Mouse (Mus musculus): ENCODE results near the gene Pheta1.

The Pheta1 gene

DNA sequence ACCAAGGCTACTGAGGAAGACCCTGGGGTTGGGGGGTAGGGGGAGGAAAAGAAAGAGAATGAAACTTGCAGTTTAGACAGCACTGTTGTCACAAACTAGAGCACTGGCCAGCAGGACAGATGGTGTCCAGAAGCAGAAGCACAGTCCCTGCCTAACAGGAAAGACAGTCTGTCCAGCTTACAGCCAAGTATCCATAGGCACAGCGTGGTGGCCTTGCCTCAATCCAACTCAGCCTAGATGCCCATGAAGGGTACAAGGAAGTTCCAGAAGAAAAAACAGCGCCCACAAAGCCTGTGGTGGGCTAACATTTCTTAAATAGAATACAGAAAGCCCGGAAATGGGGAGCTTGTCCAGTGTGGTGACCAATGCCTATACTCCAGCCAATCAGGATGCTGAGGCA is 23.2 kb upstream of the Pheta1 start:
- no peak for DNase-seq (ENCODE audit: low spot score)

DNA sequence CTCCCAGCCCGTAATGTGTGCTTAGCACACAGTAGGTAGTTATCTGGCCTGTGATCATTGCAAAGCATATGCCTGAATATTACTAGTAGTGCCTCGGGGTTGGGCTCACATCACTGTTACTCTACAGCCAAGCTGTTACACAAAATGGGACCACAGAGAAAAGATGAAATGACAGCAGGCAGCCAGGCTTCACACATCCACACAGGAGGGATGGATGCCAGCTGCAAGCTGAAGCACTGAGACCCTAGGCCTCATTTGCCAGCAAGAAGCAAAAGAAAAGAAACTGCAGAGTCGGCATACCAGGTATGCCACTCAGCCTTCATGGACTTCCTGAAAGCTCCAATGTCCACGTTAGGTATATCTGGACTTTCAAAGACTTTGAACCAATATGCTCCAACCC is 20.9 kb upstream of the Pheta1 start:
- no peak for DNase-seq (ENCODE audit: low spot score)

DNA sequence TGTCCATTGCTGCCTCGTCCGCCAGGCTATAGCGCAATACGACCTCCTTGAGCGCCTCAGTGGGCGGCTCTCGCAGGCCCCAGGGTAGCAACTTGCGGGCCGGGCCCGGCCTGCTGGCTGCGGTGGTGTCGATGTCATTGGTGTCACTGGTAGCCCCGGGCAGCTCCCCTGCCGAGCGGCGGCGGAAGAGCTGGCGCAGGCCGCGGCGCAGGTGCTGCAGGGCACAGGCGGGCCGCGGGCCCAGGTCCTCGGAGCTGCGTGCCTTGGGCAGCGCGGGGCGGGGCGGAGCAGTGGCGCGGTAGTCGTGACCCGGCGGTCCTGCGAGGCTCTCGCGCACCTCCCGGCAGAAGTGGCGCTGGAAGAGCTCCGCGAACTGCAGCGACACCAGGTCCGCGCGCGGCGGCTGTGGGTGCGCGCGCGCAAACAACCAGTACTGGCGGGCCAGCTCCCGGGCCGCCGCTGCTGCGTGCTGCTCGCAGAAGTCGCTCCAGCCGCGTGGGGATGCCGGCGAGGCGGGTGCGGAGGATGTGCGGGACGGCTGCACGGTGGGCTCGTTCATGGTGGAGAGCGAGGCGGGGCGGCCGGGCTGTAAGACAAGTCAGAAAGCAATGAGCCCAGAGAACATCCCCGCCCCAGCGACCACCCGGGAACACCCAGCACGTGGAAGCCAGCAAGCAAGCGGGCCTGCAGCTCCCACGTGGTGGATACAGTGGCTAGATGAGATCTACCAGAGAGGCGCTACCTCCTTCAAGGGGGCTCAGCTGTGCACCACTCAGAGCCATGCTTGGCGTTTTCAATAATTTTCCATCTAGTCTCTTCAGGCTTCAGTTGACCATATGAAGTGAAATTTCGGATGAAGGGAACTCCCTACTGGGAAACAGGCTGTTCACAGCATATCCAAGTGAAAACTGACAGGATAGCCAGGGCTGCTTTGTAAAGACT is 20.0 kb upstream of the Pheta1 start:
- DNase-seq (ENCODE audit: low spot score), result no peak

DNA sequence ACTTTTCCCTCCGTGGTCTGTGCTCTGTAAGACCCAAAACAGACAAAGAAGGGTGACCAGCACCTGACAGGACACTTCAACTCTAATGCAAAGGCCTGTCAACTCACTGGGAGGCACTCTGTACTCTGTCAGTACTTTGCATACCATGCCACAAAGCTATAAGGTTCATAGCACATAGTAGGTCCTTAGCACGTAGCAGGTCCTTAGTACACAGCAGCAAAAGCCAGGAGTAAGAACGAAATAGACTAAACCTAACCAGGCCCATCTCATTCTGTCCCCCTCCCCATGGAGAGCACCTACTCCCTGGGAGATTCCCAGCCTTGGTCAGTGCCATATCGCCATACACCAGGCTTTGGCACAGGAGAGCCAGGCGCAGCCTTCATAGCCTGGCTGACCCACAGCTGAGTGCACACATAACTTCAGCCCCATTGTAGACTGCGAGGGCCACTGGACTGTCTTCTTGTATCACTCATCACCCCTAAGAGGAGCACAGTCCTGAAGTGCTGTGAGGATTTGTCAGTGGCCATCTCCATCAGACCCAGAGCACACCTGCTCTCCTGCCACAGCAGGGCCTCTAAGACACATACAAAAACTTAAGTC is 17.7 kb upstream of the Pheta1 start:
- no peak for DNase-seq (ENCODE audit: low spot score)

DNA sequence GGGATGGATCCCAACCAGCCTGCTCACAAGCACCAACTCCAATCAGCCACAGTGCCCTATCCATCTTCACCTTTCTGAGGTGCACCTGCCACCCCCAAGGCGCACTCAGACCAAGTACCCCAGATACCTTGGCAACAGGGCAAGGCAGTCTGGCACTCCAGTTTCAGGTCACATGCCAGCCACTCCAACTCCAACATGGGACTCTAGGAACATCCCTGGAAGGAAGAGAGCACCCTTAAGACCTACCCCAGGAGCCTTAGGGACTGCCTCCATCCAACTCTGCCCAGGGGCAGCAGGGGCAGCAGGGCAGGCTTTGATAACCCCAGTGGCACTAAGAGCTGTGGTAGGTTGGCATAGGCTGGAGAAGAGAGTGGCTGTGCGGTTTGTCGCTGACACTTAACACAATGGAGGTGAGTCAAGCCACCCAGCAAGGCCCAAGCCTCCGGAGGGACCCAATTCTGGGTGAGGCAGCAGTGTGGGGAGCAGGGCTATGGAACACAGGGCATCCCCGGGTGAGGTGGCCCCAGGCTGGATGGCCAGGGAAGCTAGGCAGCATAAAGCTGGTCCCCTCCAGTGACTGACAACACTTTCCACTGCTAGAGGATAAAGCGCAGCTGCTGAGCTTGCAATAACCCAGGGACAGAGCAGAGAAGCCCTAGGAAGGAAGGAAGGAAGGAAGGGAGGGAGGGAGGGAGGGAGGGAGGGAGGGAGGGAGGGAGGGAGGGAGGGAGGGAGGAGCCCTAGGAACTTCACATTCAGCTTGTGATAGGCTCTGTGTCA is 16.2 kb upstream of the Pheta1 start:
- no peak for DNase-seq (ENCODE audit: low spot score)

DNA sequence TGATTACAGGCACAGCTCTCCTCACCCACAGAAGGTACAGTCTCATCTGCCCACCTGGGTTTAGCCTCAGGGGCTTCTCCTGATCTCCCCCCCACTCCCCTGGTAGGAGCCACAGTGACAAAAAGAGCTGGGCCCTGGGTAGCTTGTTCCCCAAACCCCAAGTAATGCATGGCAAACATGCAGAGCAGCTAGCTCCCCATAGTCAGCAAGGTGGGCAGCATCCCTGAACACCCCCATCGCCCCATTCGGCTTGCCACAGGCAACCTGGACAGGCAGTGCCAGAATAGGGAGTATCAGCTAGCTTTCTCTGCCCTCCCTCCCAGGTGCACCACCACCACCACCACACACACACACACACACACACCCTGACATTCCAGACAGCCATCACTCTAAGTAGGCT is 15.6 kb upstream of the Pheta1 start:
- DNase-seq (ENCODE audit: low spot score), result no peak

DNA sequence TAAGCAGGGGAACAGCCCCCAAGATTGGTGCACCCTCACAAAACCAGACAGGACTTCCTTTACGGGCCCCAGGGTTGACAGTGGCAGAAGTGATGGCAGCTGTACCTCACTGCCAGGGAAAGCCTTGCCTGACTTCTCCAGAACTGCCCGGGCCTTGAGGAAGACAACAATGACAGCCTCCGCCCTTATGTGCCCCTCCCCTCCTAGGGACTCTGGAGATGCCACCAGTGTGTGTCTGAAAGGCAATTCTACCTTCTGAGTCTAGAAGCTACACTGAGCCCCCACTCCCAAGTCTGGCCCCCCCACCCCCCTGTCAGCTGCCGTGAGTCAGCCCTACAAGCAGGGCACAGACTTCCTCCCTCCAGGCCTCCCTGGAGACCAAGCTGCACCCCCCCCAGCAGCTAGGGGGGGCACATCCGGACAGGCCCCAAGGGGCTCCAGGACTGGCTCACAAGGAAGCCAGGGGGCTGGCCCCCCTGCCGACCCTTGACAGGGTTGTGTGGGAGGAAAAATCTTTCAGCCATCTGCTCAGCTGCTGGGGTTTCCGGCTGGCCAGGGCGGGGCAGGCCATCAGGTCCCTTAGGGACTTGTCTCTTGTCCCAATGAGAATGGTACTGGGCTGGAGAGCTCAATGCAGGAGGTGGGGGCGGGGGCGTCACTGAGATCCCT is 15.1 kb upstream of the Pheta1 start:
- no peak for DNase-seq (ENCODE audit: low spot score)

DNA sequence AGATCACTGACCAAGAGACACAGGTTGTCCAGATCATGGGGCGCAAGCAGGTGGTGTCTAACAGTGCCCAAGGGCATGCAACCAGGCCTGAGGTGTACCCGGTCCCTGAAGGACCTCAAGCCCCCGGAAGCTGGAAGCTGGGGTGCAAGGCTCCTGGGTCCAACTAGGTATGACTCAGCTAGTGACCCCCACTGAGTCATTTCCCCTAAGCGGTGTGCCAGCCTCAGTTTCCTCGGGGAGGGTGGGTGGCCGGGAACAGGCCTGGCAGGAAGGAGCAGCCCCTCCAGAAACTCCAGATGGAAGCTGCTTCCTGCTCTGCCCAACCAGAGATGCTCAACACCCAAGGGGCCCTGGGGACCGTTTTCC is 14.6 kb upstream of the Pheta1 start:
- no peak for DNase-seq (ENCODE audit: low spot score)

DNA sequence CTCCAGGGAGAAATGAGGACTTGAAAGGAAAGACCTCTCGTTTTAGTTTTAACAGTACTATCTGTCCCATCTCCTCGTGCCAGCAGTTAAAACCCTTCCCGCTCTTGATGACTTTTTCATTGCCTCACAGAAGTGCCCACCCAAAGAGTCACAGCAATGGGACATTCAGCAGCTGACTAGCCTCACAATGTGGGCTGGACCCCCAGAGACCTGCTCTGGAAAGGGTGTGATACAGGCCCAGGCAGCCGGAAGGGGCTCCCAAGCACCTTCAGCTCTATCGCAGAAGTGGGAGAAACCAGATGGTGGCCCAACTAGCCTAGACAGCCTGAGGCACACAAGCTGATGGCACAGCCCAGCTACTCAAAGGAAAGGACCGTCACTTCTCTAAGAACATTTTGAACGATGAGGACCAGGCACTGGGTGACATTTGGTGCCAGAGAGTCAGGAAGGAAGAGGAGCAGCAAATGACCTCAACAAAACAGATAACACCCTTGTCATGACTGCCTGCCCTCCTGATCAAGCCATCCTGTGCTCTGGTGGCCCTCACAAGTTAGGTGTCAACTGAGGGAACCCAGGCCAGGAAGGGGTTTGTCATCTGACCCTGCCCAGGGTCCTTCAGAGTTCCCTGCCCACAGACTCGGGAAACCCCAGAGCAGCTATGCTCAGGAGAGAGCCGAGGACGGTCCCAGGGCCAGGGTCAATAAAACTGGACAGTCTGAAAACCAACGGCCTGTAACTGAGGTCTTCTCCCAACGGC is 13.6 kb upstream of the Pheta1 start:
- DNase-seq (ENCODE audit: low spot score), result no peak

DNA sequence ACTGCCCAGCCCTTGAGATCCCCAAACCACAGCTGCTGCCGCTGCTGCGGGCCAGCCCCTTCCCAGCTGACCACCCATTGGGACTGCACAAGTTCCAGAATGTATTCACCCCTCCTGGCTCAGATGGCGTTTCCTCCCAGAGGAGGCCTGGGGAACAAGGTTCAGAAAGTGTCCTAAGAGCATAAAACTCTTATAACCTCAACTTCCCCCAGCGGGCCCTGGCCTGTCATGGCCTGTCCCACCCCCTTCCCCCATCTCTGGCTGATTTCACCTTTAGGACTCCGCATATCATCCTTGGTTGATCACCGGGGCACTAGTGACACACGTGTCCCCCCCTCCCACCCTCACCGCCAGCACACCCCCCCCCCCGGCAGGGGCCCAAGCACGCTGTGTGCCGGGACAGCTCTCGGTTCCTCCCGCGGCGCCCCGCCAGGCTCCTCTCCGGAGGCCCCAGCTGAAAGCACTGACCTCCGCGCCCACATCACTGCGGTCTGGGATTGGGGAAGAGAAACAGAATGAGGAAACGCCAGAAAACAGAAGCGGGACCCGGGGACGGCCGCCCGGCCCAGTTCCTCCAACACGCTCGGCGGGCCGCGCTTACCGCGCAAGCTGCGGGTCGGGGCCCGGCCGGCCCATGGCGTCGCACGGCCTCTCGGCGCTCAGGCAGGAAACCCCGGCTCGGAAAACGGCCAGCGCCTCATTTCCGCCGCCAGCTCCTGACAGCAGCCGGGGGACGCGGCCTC is 12.7 kb upstream of the Pheta1 start:
- peak; percentile 76 for DNase-seq (ENCODE audit: low spot score)

DNA sequence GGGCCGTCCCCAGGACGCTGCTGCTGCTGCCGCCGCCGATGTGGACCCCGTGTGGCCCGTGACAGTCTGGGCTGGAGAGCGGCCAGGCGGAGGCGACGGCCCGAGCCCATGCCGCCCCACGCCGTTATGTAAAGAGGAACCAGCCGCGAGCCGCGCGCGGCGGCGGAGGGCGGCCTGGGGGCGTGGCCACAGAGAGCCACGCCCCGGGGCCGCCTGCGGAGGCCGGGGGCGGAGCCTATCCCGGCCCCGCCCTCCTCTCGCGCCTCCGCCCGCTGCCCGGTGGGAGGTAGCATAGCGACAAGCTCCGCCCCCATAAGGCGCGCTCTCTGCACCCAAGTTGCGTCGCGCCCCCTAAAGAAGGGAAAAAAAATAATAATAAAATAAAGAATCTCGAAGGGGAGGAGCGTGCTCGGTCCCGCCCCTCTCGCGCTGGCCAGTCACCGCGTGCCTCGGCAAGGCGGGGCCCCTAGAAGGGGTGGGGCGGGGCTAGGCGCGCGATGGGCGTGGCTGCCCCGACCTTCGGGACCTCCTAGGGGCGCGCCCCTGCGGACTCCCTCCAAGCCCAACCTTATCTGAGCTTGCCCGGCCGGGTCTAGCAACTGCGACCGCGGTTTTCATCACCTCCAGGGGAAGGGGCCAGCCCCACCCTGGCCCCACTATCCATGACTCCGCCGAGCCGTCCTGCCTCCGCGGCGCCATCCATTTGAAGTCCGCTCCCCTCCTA is 11.9 kb upstream of the Pheta1 start:
- DNase-seq (ENCODE audit: low spot score), result peak; percentile 86

DNA sequence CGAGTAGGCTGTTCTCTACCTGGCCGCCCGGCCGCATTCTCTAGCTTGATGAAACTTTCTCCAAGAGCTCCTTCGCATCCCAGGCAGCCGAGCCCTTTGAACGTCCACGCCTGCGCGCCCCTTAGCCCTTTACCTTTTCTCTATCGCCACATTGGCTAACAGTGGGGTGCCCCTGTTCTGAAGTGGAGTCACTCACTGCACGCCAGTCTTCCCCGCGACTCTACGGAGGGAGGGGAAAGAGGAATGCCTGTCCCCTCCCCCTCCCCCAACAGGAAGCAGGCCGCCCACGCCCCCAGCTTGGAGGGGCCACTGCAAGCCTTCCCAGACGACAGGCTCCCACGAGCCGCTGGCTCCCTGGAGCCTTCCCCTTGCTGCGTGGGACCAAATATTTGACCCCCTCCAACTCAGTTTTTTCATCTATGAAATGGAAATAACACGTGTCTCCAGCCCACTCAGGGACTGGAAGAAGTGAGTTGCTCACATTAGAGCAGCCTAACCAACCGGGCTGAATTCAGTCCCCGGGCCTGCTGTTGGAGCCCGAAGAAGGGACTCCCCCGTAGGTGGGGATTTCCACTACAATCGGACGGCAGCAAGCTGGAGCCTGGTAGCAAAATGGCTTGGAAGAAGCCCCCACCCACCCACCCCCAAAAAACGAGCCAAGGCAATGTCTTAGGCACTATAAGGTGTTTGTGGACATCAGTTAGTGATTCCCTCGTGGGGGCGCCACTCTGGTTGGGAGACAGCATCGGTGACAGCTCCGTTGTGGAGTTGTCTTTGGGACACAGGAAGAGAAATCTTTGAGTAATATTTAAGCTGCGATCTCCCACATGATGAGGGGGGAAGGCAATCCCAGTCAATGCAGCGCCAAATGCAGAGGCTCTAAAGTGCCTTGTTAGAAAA is 11.1 kb upstream of the Pheta1 start, which contains the start of gene Sh2b3:
Sh2b3 (minus strand) TSS at position 206 of the 900 bp plus-strand sequence.
- no peak for DNase-seq (ENCODE audit: low spot score)

DNA sequence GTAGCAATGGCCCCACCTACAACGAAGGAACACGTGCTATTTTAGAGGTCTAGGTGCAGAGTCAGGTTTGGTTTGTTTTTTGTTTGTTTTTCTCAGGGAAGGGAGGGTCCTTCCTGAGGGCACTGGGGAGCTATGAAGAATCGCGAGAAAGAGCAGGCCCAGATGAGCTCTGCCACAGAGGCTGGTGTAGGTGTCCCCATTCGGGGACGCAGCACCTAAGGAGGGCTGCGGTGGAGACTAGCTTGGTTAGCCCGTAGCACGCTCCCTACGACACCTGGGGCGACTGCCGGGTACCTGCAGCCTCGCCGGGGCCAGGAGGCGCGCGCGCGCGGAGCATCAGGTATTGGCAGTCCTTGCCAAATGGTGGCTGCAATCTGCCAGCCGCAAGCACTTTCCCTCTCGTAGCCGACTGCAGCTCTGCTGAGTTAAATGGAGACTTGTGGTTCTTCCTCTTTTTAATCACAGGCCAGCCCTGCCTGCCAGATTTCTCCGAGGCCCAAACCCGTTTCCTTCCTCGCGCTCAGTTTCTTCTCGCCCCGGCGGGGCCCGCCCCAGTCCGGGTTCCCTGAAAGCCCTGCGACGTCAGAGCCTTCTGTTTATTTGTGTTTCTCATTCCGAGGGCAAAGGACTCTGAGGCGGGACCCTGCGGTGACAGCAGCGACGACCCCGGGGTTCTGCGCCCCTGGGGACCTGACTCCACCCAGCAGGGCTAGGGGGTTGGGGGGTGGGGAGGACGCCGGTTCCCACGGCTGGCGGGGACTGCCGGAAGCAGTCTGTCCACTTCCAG is 10.2 kb upstream of the Pheta1 start:
- peak; percentile 73 for DNase-seq (ENCODE audit: low spot score)

DNA sequence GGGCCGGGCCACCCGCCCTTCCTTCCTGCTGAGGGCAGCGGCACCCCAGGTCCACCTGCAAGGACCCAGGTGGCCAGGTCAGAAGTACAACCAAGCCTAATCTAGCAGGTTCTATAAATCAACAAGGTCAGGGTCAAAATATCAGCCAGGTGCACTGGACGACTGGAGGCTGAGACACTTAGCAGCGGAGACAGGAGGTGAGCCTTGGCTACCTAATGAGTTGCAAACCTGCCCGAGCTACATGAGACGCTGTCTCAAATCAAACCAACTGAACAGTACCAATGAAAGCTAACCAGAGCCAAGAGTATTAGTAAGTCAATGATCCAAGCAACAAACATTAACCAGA is 9.7 kb upstream of the Pheta1 start:
- no peak for DNase-seq (ENCODE audit: low spot score)

DNA sequence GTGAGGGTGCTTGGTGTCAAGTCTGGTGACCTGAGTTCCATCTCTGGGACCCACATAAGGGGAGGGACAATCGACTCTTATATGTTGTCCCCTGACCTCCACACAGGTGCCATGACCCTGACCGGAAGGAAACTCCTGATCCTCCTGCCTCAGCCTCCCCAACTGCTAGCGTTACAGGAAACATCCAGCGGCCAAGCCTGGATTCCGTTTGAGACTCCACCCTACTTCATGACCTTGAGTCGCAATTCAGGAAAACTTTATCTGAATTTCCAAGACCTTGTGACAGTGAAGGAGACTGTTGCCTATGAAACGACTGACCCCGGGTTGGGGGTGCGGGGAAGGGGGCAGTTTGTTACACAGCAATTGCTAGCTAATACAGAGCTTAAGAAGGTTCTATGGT is 7.3 kb upstream of the Pheta1 start:
- no peak for DNase-seq (ENCODE audit: low spot score)

DNA sequence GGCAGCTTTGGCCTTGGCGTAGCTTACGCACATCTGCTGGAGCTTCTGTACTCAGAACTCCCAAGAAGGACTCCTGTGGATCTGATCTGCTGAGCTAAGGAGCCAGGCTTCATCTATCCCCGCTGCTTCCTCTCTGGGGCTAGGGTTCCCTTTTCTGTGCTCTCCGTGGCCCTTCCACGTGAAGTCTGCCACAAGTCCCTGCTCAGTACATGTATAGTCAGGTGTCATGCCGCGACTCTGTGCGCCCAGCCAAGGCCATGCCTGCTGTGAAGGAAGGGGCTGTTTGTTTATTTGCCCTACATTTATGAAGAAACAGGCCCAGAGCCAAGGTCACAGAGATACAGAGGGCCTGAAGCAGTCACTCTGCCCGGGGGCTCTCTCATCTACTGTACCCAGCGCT is 6.8 kb upstream of the Pheta1 start:
- DNase-seq (ENCODE audit: low spot score), result no peak

DNA sequence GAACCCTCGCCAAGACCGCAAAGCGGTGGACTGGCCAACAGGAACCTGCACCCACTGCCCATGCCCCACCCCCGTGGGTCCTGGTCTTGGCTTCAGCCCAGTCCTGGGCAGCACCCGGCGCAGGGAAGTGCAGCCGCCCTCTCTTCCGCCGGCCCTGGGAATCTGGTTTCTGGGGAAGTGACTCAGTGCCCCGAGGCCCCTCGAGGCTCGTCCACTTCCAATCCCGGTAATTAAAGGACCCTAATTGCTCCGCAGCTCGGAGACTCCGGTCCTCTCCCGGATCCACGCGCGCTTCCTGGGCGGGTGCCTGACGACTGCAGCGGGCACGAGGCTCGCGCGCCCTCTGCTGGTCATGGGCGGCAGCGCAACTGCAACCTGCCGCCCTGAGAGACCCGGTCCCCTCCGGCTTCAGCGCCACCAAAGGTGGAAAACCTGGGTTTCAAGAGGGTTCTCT is 6.1 kb upstream of the Pheta1 start:
- DNase-seq (ENCODE audit: low spot score), result peak; percentile 85
